Mouse (Mus musculus) C2C12 (cell line): ENCODE results near the gene Rnf25. TPM values are rescaled to one million over a fixed set of nuclear protein-coding genes. Genes with fewer than 3 reads are reported as not detected.

Experiments
- H3K27me3 ChIP-seq: one replicate; pipeline ENCODE4 v1.6.1; 2011; ENCODE audit not compliant: control insufficient read depth, insufficient read depth, insufficient read length
- H3K36me3 ChIP-seq: one replicate; pipeline ENCODE4 v1.6.1; 2011; ENCODE audit not compliant: control insufficient read depth, insufficient read depth
- H3K4me3 ChIP-seq: one replicate; pipeline ENCODE4 v1.5.1; 2011; ENCODE audit warnings: mild to moderate bottlenecking, control low read depth; ENCODE audit not compliant: poor library complexity, insufficient read depth, severe bottlenecking
- H3K79me2 ChIP-seq: one replicate; pipeline ENCODE4 v1.6.1; 2011; ENCODE audit not compliant: control insufficient read depth, insufficient read depth
- H3K79me3 ChIP-seq: one replicate; pipeline ENCODE4 v1.6.1; 2011; ENCODE audit warnings: low read depth, control low read depth
- H3ac ChIP-seq: one replicate; pipeline ENCODE3; 2011; ENCODE audit warnings: low read depth; ENCODE audit not compliant: control insufficient read depth, insufficient read length
- CEBPB ChIP-seq: IDR thresholded peaks from one replicate; pipeline ENCODE4 v1.6.1; 2011; ENCODE audit warnings: low read depth, mild to moderate bottlenecking, control low read depth, moderate library complexity
- CTCF ChIP-seq: IDR thresholded peaks from one replicate; pipeline ENCODE4 v1.5.1; 2011; ENCODE audit not compliant: control insufficient read depth, insufficient read depth, insufficient read length
- FOSL1 ChIP-seq: IDR thresholded peaks from one replicate; pipeline ENCODE4 v1.8.0; 2011; ENCODE audit warnings: mild to moderate bottlenecking, low read length; ENCODE audit not compliant: poor library complexity, insufficient read depth, severe bottlenecking
- MAX ChIP-seq: IDR thresholded peaks from one replicate; pipeline ENCODE4 v1.6.1; 2011; ENCODE audit warnings: mild to moderate bottlenecking, control low read depth
- MYOD1 ChIP-seq: IDR thresholded peaks from one replicate; pipeline ENCODE4 v1.6.1; 2011; ENCODE audit warnings: low read depth; ENCODE audit not compliant: control insufficient read depth, insufficient read length
- MYOG ChIP-seq: IDR thresholded peaks from one replicate; pipeline ENCODE4 v1.6.1; 2011; ENCODE audit not compliant: control insufficient read depth, insufficient read length; ENCODE audit errors: extremely low read depth
- USF1 ChIP-seq: IDR thresholded peaks from one replicate; pipeline ENCODE4 v1.6.1; 2011; ENCODE audit warnings: low read depth, mild to moderate bottlenecking, control low read depth, moderate library complexity
- microRNA-seq: library from miRNA; unstranded; fragments of <30 nt; microRNA quantifications from one replicate; pipeline ENCODE4, GENCODE M21; 2019; ENCODE audit warnings: borderline microRNAs expressed
- polyA plus RNA-seq: library from polyadenylated mRNA; unstranded; fragments of >200 nt; fragmentation: generic; extraction: Trizol; gene quantifications from one replicate; pipeline ENCODE4 v1.2.1, GENCODE M21; 2012; ENCODE audit warnings: missing spikeins

The Rnf25 gene
- polyA plus RNA-seq, 1 experiment: 28.3 TPM

GRCm38 (mm10) chr1:74584616-74585398 lies 16.4 kb downstream of the Rnf25 start:
- H3K79me3 ChIP-seq: peaks cover 45% of the 10 kb centered on the region

DNA sequence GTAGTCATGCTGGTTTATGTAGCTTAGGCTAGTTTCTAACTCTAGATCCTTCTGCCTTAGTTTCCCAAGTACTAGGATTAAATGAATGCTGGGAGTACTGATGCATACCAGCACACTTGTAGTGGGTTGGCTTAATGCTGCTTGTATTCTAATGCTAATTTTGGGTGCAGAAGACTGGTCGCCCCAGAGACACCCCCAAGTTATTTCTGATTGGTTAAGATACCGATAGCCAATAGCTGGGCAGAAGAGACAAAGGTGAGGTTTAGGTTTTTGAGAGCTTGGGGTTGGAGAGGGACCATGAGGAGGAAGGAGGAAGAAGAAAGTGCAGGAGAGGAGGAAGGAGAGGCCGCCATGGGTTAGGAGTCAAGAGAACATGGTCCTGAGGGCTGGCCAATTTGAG lies 18.6 kb downstream of the Rnf25 start:
- H3K4me3 ChIP-seq: no peak overlapping the region
- TF ChIP-seq MYOD1: no peak
- peaks cover 45% of the 10 kb centered on the region for H3K79me3 ChIP-seq
- H3K27me3 ChIP-seq: no peaks in the 10 kb centered on the region
- peaks cover 68% of the 10 kb centered on the region for H3K36me3 ChIP-seq
- peaks cover 64% of the 10 kb centered on the region for H3K79me2 ChIP-seq
- H3ac ChIP-seq: no peak overlapping the region

More at GRCm38 (mm10) chr1:74584616-74585398, 16.4 kb downstream of the Rnf25 start:
- Histone ChIP-seq H3K36me3 (peaks cover 47% of the 10 kb centered on the region), H3K4me3 (no peak overlapping the region), H3K27me3 (no peaks in the 10 kb centered on the region), H3ac (no peak overlapping the region), H3K79me2 (peaks cover 70% of the 10 kb centered on the region)
- TF ChIP-seq USF1 (no peak), MYOD1 (no peak), MYOG (no peak), MAX (no peak)

DNA sequence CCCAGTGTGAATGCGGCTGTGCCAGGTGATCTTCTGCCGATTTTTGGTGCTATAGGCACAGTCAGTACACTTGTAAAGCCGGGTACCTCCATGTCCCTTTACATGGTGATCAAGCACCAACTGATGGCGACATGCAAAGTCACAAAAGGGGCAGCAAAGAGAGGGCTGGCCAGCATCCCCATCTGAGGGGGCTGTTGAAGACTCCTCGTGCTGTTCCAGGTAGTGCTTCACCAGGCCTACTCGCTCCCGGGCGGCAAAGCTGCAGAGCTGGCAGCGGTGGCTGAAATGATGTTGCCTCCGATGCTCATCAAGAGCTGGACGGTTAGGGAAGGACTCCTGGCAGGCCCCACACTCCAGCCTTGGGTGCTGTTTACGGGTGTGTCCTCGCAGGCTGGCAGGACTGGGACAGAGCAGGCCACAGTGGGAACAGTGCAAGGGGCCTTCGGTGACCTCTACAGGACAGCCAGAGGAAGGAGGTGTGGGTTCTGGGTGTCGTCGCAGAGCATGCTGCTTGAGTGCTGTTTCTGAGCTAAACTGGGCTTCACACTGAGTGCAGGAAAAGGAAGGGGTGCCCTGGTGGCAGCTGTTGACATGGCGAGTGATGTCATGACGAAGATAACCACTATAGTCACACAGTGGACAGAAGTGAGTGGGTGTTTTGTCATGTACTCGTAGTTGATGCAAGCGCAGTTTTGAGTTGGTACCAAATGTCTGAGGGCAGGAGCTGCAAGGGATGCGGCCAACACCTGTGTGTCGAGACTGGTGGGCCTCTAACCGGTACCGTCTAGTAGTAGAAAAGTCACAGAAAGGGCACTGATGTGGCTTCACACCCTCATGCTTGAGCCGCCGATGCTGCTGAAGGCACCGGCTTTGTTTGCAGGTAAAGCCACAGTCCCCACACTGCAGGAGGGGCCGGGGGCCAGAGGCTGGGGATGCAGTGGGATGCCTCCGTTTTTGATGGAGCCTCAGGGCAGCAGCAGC lies 31.2 kb downstream of the Rnf25 start:
- H3K79me3 ChIP-seq: peaks cover 4% of the 10 kb centered on the region
- TF ChIP-seq CTCF: no peak
- TF ChIP-seq MYOG: no peak
- TF ChIP-seq MYOD1: no peak
- TF ChIP-seq FOSL1: no peak
- no peak for TF ChIP-seq MAX
- no peak for TF ChIP-seq USF1
- no peak for TF ChIP-seq CEBPB
- H3K79me2 ChIP-seq: peaks cover 11% of the 10 kb centered on the region
- peaks cover 84% of the 10 kb centered on the region for H3K36me3 ChIP-seq
- H3ac ChIP-seq: no peak overlapping the region
- no peaks in the 10 kb centered on the region for H3K27me3 ChIP-seq
- no peak overlapping the region for H3K4me3 ChIP-seq

- no peak for TF ChIP-seq USF1
- TF ChIP-seq CTCF: no peak
- no peak for TF ChIP-seq MYOG
- TF ChIP-seq MAX: no peak
- TF ChIP-seq MYOD1: no peak
- no peak for TF ChIP-seq FOSL1
- TF ChIP-seq CEBPB: no peak
Measured at GRCm38 (mm10) chr1:74565834-74566233, 35.4 kb downstream of the Rnf25 start.

GRCm38 (mm10) chr1:74559061-74559460 lies 42.1 kb downstream of the Rnf25 start:
- Histone ChIP-seq H3K27me3 (no peaks in the 10 kb centered on the region), H3K79me3 (no peaks in the 10 kb centered on the region), H3K4me3 (no peak overlapping the region), H3K36me3 (peaks cover 2% of the 10 kb centered on the region), H3K79me2 (no peaks in the 10 kb centered on the region), H3ac (no peak overlapping the region)
- TF ChIP-seq MYOD1: no peak
- TF ChIP-seq CTCF: no peak
- no peak for TF ChIP-seq MAX
- no peak for TF ChIP-seq FOSL1

More at GRCm38 (mm10) chr1:74565834-74566233, 35.4 kb downstream of the Rnf25 start:
- no peaks in the 10 kb centered on the region for H3K79me2 ChIP-seq
- no peak overlapping the region for H3K4me3 ChIP-seq
- no peak overlapping the region for H3ac ChIP-seq
- H3K36me3 ChIP-seq: peaks cover 55% of the 10 kb centered on the region
- no peaks in the 10 kb centered on the region for H3K27me3 ChIP-seq
- no peaks in the 10 kb centered on the region for H3K79me3 ChIP-seq

GRCm38 (mm10) chr1:74544184-74544583 lies 57.0 kb downstream of the Rnf25 start, which contains the start of gene Usp37:
Usp37 (minus strand) TSS chr1:74544284.
- no peak within 1 kb of the TSS for H3ac ChIP-seq
- H3K4me3 ChIP-seq: no peak within 1 kb of the TSS
- no peaks in the 10 kb centered on the region for H3K79me3 ChIP-seq
- no peaks in the 10 kb centered on the region for H3K79me2 ChIP-seq
- H3K36me3 ChIP-seq: no peaks in the 10 kb centered on the region
- no peak for TF ChIP-seq CTCF
- no peak for TF ChIP-seq MAX
- TF ChIP-seq USF1: no peak
- TF ChIP-seq FOSL1: no peak
- no peak for TF ChIP-seq MYOG
- no peak for TF ChIP-seq MYOD1
- TF ChIP-seq CEBPB: no peak
- peaks cover 9% of the 10 kb centered on the region for H3K27me3 ChIP-seq

Small RNAs within 50 kb of the gene (microRNA-seq; reads per million reads assigned to microRNA genes)
- gene Gm25035: not detected

Other genes starting within 250 kb of the Rnf25 start
- gene Catip, start 239.3 kb downstream of the Rnf25 start, polyA plus RNA-seq: not detected
- gene Slc11a1, start 226.2 kb downstream of the Rnf25 start, polyA plus RNA-seq: 2.2 TPM
- 78.7 TPM for gene Ctdsp1, start 209.9 kb downstream of the Rnf25 start, polyA plus RNA-seq
- gene Vil1, start 192.0 kb downstream of the Rnf25 start, polyA plus RNA-seq: 0.02 TPM
- gene Cnot9, start 95.3 kb downstream of the Rnf25 start, polyA plus RNA-seq: 52.4 TPM
- 0.33 TPM for gene Plcd4, start 58.5 kb downstream of the Rnf25 start, polyA plus RNA-seq
- 4.9 TPM for gene Usp37, start 57.1 kb downstream of the Rnf25 start, polyA plus RNA-seq
- gene Zfp142, start 13.2 kb downstream of the Rnf25 start, polyA plus RNA-seq: 8.6 TPM
- gene Bcs1l, start 13.1 kb downstream of the Rnf25 start, polyA plus RNA-seq: 19.9 TPM
- gene Stk36, start within 50 bp of the Rnf25 start, polyA plus RNA-seq: 2.7 TPM
- 7.6 TPM for gene Ttll4, start 60.3 kb upstream of the Rnf25 start, polyA plus RNA-seq
- 0.05 TPM for gene Cyp27a1, start 112.2 kb upstream of the Rnf25 start, polyA plus RNA-seq
- 0.66 TPM for gene Prkag3, start 147.8 kb upstream of the Rnf25 start, polyA plus RNA-seq
- 3.0 TPM for gene Wnt6, start 170.5 kb upstream of the Rnf25 start, polyA plus RNA-seq
- gene Wnt10a, start 190.1 kb upstream of the Rnf25 start, polyA plus RNA-seq: 12.9 TPM